Mouse (Mus musculus) heart, embryonic 16.5 days (tissue): ENCODE results near the gene Sept8. TPM values are rescaled to one million over a fixed set of nuclear protein-coding genes. Genes with fewer than 3 reads are reported as not detected.

ENCODE experiments used
- ATAC-seq: fragments of 200-750 bp; cut with Nextera tagmentation; replicated peaks from 2 replicates; pipeline ENCODE4 v1.8.0; 2017; ENCODE audit warnings: moderate number of reproducible peaks; ENCODE audit not compliant: insufficient read depth, low FRiP score; ENCODE audit errors: extremely low read depth
- H3K27ac ChIP-seq: fragments of 300-500 bp; sonication (generic); 2 replicates; pipeline ENCODE4 v1.5.1; 2014; ENCODE audit warnings: mild to moderate bottlenecking, low read length, control low read depth, moderate library complexity
- H3K27me3 ChIP-seq: fragments of 300-500 bp; sonication (generic); 2 replicates; pipeline ENCODE4 v1.6.1; 2014; ENCODE audit warnings: low read length, mixed read lengths; ENCODE audit not compliant: control insufficient read depth, insufficient read depth
- H3K36me3 ChIP-seq: fragments of 300-500 bp; sonication (generic); 2 replicates; pipeline ENCODE4 v1.6.1; 2014; ENCODE audit not compliant: control insufficient read depth, insufficient read depth
- H3K4me1 ChIP-seq: fragments of 300-500 bp; sonication (generic); 2 replicates; pipeline ENCODE4 v1.6.1; 2014; ENCODE audit warnings: low read length, mixed read lengths; ENCODE audit not compliant: control insufficient read depth, insufficient read depth
- H3K4me2 ChIP-seq: fragments of 300-500 bp; sonication (generic); 2 replicates; pipeline ENCODE4 v1.6.1; 2014; ENCODE audit warnings: low read depth, mild to moderate bottlenecking, control low read depth, low read length
- H3K4me3 ChIP-seq: fragments of 300-500 bp; sonication (generic); 2 replicates; pipeline ENCODE4 v1.5.1; 2014; ENCODE audit warnings: mild to moderate bottlenecking, control low read depth, low read length
- H3K9ac ChIP-seq: fragments of 300-500 bp; sonication (generic); 2 replicates; pipeline ENCODE4 v1.6.1; 2014; ENCODE audit warnings: low read length, control low read depth
- H3K9me3 ChIP-seq: fragments of 300-500 bp; sonication (generic); replicated peaks from 2 replicates; pipeline ENCODE4 v1.6.1; 2016; ENCODE audit warnings: low read length; ENCODE audit not compliant: control insufficient read depth
- WGBS: fragments of 180-500 bp; shearing (Covaris S2); extraction: QIAGEN DNeasy Blood & Tissue Kit; methylation state at CpG from one replicate; pipeline ENCODE4 v1.1.7; 2014; 5-methylcytosine and 5-hydroxymethylcytosine counted together
- polyA plus RNA-seq: library from polyadenylated mRNA; unstranded; fragments of >200 nt; fragmentation: Nextera tagmentation; extraction: Ambion mirVana; gene quantifications from 2 replicates; pipeline ENCODE4 v1.2.1, GENCODE M21; 2015

The Sept8 gene
- polyA plus RNA-seq = 22.9 and 23.3 TPM in 2 replicates

DNA sequence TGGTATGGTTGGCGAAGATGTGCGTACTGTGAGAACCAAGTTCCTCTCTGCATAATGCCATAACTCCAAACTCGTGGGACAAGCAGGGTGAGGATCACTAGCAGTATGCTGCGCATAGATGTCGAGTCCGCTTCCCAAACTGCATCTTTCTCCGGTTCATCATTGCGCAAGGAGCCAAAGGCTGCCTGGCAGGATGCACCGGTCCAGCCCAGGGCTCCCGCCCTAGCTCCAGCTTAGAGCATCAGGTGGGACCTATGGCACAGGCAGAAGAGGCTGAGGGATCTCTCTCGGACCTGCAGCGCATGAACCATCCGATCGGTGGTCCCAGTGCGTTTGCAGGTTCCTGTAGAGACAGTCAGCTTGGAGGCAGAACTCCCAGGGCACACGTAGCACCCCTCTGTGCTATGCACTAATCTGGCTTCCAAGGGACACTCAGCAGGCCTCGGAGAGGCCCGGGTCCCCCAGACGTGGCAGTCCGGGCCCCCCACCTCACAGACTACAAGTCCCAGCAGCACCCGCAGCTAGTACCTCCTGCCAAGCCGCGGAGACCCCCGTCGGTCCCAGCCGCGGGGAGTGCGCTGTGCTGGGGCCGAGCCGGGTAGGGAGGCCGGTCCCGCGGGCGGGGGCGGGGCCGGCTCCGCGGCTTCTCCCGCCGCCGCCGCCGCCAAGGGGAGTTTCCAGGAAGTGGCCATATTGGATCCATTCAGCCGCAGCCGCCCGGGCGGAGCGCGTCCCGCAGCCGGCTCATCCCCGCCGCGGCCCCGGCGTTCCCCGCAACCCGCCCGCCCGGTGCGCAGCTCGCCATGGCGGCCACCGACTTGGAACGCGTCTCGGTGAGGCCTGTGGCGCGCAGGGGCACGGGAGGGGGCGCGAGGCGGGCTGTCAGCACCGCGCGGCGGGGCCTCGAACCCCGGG is at the start of gene Sept8:
TSS of gene Sept8 (plus strand) at position 51 of the 915 bp plus-strand sequence.
- 5% methylated on average over 78 of the region's 79 CpGs for WGBS
- Histone ChIP-seq H3K9ac (peak within 1 kb of the TSS; percentile 92), H3K4me1 (peaks cover 35% of the 10 kb centered on the region), H3K27me3 (no peaks in the 10 kb centered on the region), H3K4me2 (peak within 1 kb of the TSS; percentile 73), H3K27ac (peak within 1 kb of the TSS; percentile 89), H3K4me3 (peak within 1 kb of the TSS; percentile 88), H3K36me3 (no peaks in the 10 kb centered on the region), H3K9me3 (no peaks in the 10 kb centered on the region)
- peak; percentile 60 for ATAC-seq

DNA sequence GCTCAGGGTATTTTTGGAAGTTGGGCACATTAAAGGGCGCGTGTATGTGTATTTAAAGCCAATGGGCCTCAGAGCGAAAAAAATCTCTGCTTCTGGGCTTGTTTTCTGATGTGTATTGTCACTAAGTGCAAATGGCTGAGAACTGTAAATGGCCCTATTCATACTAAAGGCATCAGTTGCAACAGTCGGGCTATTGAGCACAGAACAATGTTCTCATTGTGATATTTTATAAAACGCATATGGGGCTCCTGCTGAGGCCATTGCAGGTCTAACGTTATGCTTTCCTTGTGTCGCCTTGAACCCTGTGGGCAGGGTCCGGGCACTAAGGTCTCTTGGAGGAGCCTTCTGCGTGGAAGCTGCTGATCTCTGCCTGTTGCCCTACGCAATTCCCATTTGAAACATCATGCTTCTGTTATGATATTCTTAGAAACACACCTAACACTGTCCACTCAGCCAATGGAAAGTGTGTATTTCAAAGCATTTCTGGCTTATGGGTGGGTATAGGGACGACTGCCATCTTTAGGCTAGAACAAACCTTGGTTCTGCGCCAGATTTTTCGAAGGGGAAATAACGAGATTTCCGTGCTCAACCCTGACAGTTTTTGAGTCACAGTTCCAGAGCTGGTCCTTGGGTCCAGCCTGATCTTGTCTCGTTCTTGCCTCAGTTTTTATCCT is 49.6 kb upstream of the Sept8 start:
- no peak overlapping the region for H3K27ac ChIP-seq
- WGBS = 35% methylated on average over 16 of the region's 16 CpGs
- ATAC-seq = 0 out of 2 replicates have a peak, but pooled peaks have one; percentile 6
- 0 out of 2 replicates have a peak overlapping the region, but pooled peaks have one; percentile 13 for H3K4me3 ChIP-seq
- peaks cover 50% of the 10 kb centered on the region for H3K27me3 ChIP-seq
- peak overlapping the region; percentile 51 for H3K4me2 ChIP-seq
- H3K4me1 ChIP-seq = peaks cover 15% of the 10 kb centered on the region; the same call in 1 of the 2 replicates
- H3K9ac ChIP-seq = no peak overlapping the region
- no peaks in the 10 kb centered on the region for H3K36me3 ChIP-seq
- H3K9me3 ChIP-seq = peaks cover 2% of the 10 kb centered on the region; the same call in 1 of the 2 replicates

DNA sequence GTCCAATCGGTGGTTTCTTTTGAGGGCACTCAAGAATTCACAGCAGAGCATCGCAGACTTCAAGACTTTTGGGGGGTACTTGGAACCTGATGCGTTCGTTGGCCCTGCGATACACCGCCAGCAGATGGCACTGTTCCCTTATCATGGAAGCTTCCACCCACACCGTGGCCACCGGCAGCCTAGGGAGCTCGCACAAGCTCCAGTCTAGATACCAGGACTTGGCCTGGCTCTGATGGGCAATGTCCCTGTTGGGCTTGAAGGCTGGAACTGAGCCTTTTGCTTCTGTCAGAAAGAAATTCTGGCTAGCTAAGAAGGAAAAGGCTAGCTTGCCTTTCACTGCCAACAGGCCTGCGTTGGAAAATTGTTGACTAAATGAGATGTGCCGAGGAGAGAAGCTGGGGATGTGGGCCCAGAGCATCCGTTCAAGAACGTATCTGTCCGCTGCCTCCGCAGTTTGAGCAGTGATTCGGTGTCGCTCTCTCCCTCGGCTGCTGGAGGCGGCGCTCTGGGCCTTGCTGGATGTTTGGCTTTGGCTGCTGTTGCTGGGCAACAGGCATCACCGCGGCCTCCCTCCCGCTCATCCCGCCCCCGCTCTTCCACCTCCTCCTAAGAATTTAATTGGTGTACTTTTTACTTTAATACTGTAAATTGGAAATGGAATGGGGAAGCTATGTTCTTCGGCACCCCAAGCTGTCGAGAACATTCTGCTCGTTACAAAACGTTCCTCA is 48.9 kb upstream of the Sept8 start, which contains the start of gene Gm9837:
TSS of gene Gm9837 (minus strand) at position 512 of the 728 bp plus-strand sequence.
- 4% methylated on average over 29 of the region's 29 CpGs for WGBS
- Histone ChIP-seq H3K4me3 (peak within 1 kb of the TSS; percentile 20), H3K9me3 (no peaks in the 10 kb centered on the region), H3K27ac (no peak within 1 kb of the TSS), H3K9ac (0 out of 2 replicates have a peak within 1 kb of the TSS, but pooled peaks have one; percentile 9), H3K36me3 (no peaks in the 10 kb centered on the region), H3K27me3 (peaks cover 48% of the 10 kb centered on the region), H3K4me2 (peak within 1 kb of the TSS; percentile 51), H3K4me1 (peaks cover 15% of the 10 kb centered on the region; the same call in 1 of the 2 replicates)
- peak; percentile 67 for ATAC-seq

DNA sequence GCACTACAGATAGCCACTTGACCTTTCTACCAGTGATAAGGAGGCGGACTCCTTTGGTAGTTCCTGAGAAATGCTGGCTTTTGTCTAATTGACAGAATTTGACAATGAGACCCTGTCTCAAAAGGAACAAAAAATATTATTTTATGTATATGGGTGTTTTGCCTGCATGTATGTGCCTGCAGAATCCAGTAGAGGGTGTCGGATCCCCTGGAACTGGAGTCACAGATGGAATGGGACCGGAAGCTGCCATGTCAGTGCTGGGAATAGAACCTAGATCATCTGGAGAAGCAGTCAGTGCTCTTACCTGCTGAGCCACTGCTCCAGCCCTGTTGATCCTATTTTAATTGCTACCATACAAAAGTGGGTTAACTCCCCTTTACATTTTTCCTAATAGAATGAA is 46.3 kb upstream of the Sept8 start:
- Histone ChIP-seq H3K27me3 (peaks cover 53% of the 10 kb centered on the region), H3K4me2 (no peak overlapping the region), H3K9ac (no peak overlapping the region), H3K27ac (no peak overlapping the region), H3K9me3 (no peaks in the 10 kb centered on the region), H3K4me3 (no peak overlapping the region), H3K4me1 (peaks cover 12% of the 10 kb centered on the region; the same call in 1 of the 2 replicates), H3K36me3 (no peaks in the 10 kb centered on the region)
- WGBS = 77% methylated on average over 3 of the region's 3 CpGs
- ATAC-seq = no peak

DNA sequence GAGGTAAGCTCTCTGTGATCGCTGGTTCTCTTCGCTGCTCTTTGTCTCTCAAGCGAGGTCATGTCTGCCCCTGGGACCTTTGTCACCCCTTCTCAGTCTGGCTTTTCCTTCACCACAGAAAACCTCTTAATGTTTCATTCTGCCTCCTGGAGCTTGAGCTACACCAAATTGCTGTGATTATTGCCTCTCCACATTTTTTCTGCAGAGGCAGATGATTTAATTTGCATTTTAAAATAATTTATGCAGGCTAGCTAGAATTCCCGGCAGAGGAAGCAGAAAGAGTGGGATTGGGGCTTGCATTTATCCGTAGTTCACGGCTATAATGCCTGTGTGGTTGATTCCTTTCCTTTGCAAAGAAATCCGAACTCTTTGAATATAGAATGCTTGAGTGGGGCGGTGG is 43.4 kb upstream of the Sept8 start:
- H3K36me3 ChIP-seq = no peaks in the 10 kb centered on the region
- no peak overlapping the region for H3K9ac ChIP-seq
- H3K9me3 ChIP-seq = peaks cover 3% of the 10 kb centered on the region; the same call in 1 of the 2 replicates
- no peak overlapping the region for H3K27ac ChIP-seq
- peaks cover 68% of the 10 kb centered on the region for H3K27me3 ChIP-seq
- no peak overlapping the region for H3K4me3 ChIP-seq
- ATAC-seq = no peak
- WGBS = 30% methylated on average over 8 of the region's 8 CpGs
- H3K4me2 ChIP-seq = no peak overlapping the region
- 0 out of 2 replicates have a peak, but pooled peaks cover 2% of the 10 kb centered on the region for H3K4me1 ChIP-seq

DNA sequence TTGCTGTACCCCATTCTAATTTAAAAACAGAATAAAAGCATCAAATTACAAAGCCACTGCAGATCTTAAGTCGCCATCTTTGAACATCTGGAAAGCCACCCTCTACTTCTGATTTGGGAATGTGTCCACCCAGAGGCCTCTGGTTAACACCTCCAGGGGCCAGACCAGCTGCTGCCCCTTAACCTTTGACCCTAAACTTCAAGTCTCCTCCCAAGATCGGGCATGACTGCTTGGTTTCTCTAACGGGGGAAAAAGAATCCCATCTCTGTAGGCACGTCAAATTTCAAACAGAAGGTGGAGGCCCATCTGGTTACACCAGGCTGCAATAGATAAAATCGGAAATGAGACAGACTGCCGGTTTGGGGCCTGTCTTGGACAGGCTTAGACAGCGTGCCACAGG is 41.2 kb upstream of the Sept8 start:
- Histone ChIP-seq H3K9me3 (peaks cover 3% of the 10 kb centered on the region; the same call in 1 of the 2 replicates), H3K9ac (no peak overlapping the region), H3K27me3 (peaks cover 57% of the 10 kb centered on the region), H3K27ac (no peak overlapping the region), H3K4me1 (no peaks in the 10 kb centered on the region), H3K36me3 (no peaks in the 10 kb centered on the region), H3K4me3 (no peak overlapping the region), H3K4me2 (no peak overlapping the region)
- WGBS = 72% methylated on average over 7 of the region's 7 CpGs
- no peak for ATAC-seq

DNA sequence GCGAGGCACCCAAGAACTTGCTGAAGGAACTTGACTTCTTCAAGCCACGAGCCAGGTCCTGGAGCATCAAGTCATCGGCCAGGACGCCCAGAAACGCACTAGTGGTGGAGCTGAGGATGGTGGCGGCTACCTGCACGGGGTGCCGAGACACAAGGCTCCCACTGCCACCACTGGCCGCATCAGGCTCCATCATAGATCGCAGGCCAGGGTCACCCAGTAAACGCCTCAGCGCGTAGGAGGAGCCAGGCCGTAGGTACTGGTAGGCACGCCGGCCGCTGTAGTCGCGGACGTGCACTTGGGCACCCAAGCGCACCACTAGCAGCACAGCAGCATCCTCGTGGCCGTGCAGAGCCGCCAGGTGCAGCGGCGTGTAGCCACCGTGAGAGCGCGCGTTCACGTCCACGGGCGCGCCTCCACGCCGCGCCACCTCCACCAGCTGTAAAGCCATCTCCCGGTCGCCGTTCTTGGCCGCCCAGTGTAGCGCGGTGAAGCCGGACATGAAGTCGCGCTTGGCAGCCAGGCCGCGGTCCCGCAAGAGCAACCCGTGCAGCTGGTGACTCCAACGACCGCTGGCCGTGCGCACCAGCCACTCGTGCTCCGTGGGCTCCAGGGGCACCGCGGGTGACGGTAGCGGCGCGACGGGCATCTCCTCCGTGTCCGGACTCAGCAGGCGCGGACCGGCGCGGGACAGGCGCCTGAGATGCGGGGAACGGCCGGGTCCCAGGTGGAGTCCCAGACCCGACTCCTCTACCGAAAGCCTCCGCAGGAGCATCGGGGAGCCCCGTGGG is 40.5 kb upstream of the Sept8 start:
- WGBS = 7% methylated on average over 76 of the region's 79 CpGs
- peaks cover 3% of the 10 kb centered on the region; the same call in 1 of the 2 replicates for H3K9me3 ChIP-seq
- no peaks in the 10 kb centered on the region for H3K4me1 ChIP-seq
- H3K4me2 ChIP-seq = peak overlapping the region; percentile 94
- H3K4me3 ChIP-seq = peak overlapping the region; percentile 67
- no peaks in the 10 kb centered on the region for H3K36me3 ChIP-seq
- no peak for ATAC-seq
- no peak overlapping the region for H3K27ac ChIP-seq
- peak overlapping the region; percentile 46 for H3K9ac ChIP-seq
- H3K27me3 ChIP-seq = peaks cover 57% of the 10 kb centered on the region
